Mouse (Mus musculus) inflammation-experienced regulatory T-cells, adult 6 months (primary cell): ENCODE results near the gene Hpgds. TPM values are rescaled to one million over a fixed set of nuclear protein-coding genes. Genes with fewer than 3 reads are reported as not detected.

Experiments used
- polyA plus RNA-seq, 3 experiments: library from polyadenylated mRNA; unstranded; fragments of 100-300 nt; shearing (Covaris generic); gene quantifications; one replicate each; pipeline ENCODE4 v1.2.1; 2017

The Hpgds gene
- polyA plus RNA-seq, 3 experiments from 2014 or later: 1.4 to 9.9 (median 9.4) TPM

Other genes starting within 250 kb of the Hpgds start
- 10 to 100 TPM; 33.8 to 56.1 (median 35.1) TPM for gene Smarcad1, start 102.3 kb downstream of the Hpgds start, polyA plus RNA-seq
- gene C130060K24Rik, start 236.2 kb upstream of the Hpgds start, polyA plus RNA-seq: not detected